ENCODE assay signal across 24 mouse cellular contexts in genomic region chr5:4801971-4802370, GRCm38 (mm10).
"Had no signal": no experiment of that assay in that cellular context is flagged by ENCODE, and none has a peak within 500 bp of the region (broad histone marks: within the 10 kb centered on the region; RNA-seq: fewer than 3 reads in every experiment).

No protein-coding gene starts in this region.

- H3K4me1 ChIP-seq: intestine, embryonic 15.5 days; limb, embryonic 15.5 days; liver, embryonic 12.5 days had no signal

- H3K4me2 ChIP-seq: heart, embryonic 12.5 days; hindbrain, embryonic 15.5 days; intestine, embryonic 15.5 days; kidney, embryonic 15.5 days; limb, embryonic 13.5 days; limb, embryonic 15.5 days; liver, embryonic 12.5 days had no signal

- H3K9me3 ChIP-seq: heart, embryonic 10.5 days; heart, embryonic 12.5 days; hindbrain, embryonic 15.5 days; intestine, embryonic 15.5 days; kidney, embryonic 15.5 days; limb, embryonic 13.5 days; limb, embryonic 15.5 days; liver, embryonic 12.5 days had no signal

- H3K9ac ChIP-seq: heart, embryonic 12.5 days; hindbrain, embryonic 15.5 days; intestine, embryonic 15.5 days; kidney, embryonic 15.5 days; limb, embryonic 13.5 days; limb, embryonic 15.5 days; liver, embryonic 12.5 days; liver, embryonic 14.5 days had no signal

- ATAC-seq: intestine, embryonic 15.5 days; intestine, postnatal 0 days; liver, embryonic 12.5 days had no signal

- H3K27ac ChIP-seq: heart, embryonic 10.5 days; hindbrain, embryonic 15.5 days; hindbrain, postnatal 0 days; intestine, embryonic 15.5 days; kidney, embryonic 15.5 days; kidney, postnatal 0 days; limb, embryonic 13.5 days; limb, embryonic 15.5 days; liver, embryonic 12.5 days; liver, embryonic 14.5 days had no signal

- H3K27me3 ChIP-seq: heart, embryonic 12.5 days; hindbrain, embryonic 15.5 days; intestine, embryonic 15.5 days; kidney, embryonic 15.5 days; limb, embryonic 13.5 days; limb, embryonic 15.5 days; liver, embryonic 12.5 days had no signal

- DNase-seq: gastrocnemius, postnatal 14 days; gastrocnemius, postnatal 36 days; heart, adult 18-20 months; heart, postnatal 10 days; heart, postnatal 36 days; kidney, adult 18-20 months; kidney, adult 9 months; kidney, postnatal 14 days; kidney, postnatal 36 days; layer of hippocampus, adult 9-11 months; layer of hippocampus, postnatal 36 days; left cerebral cortex, postnatal 4 days had no signal

- H3K4me3 ChIP-seq: heart, embryonic 10.5 days; heart, embryonic 12.5 days; hindbrain, embryonic 15.5 days; intestine, embryonic 15.5 days; kidney, embryonic 15.5 days; limb, embryonic 13.5 days; limb, embryonic 15.5 days; liver, embryonic 12.5 days had no signal

- H3K36me3 ChIP-seq: heart, embryonic 10.5 days; heart, embryonic 12.5 days; hindbrain, embryonic 15.5 days; intestine, embryonic 15.5 days; kidney, embryonic 15.5 days; limb, embryonic 13.5 days; limb, embryonic 15.5 days; liver, embryonic 12.5 days had no signal
